Mouse (Mus musculus) testis, adult 2 months (tissue): ENCODE measurements around the gene Rbm12.

Experiments used
- CTCF ChIP-seq: fragments of 200-500 bp; IDR thresholded peaks from 2 replicates; pipeline ENCODE4 v1.5.1; 2012; ENCODE audit warnings: low read depth, mild to moderate bottlenecking, inconsistent platforms, low read length, moderate library complexity; ENCODE audit not compliant: control insufficient read depth, insufficient read depth, insufficient replicate concordance
- POLR2A ChIP-seq: fragments of 200-500 bp; IDR thresholded peaks from 2 replicates; pipeline ENCODE4 v1.6.1; 2012; ENCODE audit warnings: low read depth, mild to moderate bottlenecking, inconsistent platforms, low read length, moderate library complexity; ENCODE audit not compliant: control insufficient read depth

GRCm38 (mm10) chr2:156143367-156143766 lies 31.6 kb upstream of the Rbm12 start:
- TF ChIP-seq CTCF (no peak), POLR2A (no peak)
